Mouse (Mus musculus): ENCODE measurements at regions not wholly inside any gene's neighbourhood (a gene's known extent, or its start where the extent isn't known, plus 50 kb on each side); places are given as distances from the start of the nearest gene placed in this dataset.

GRCm38 (mm10) chr3:70406571-70406970, 399.2 kb downstream of the Otol1 start:
- TF ChIP-seq CTCF (IDR thresholded peaks at IDR 0.05; ENCODE audit: insufficient read depth, low read depth, low read length) (no peak), POLR2A (IDR thresholded peaks at IDR 0.05; ENCODE audit: insufficient read depth, low read depth, low read length) (no peak)

All from olfactory bulb, adult 2 months (tissue).